ENCODE assay signal across 30 mouse cellular contexts in the genomic region with DNA sequence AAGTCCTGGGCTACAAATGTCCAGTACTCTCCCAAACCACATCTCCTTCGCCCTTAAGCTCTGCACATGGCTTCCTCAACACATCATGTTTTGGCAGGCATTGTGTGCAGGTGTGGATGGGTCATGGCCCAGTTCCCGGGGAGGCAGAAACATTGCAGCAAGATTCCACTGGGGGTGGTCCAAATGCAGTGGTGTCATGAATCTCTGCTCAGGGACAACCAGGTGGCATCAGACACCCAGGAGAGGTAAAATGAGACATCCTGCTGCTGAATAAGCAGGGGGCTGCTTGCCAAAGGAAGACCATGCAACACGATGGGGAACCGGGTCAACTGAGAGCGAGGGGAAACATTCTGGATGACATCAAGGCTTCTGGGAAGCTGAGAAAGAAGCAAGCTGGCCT.
DNase-seq lines count a peak whose midpoint lies in the region; ATAC-seq lines count a peak whose summit lies in the region.
"Had no signal": no experiment of that assay in that cellular context is flagged by ENCODE, and none has a peak within 500 bp of the region (broad histone marks: within the 10 kb centered on the region; RNA-seq: fewer than 3 reads in every experiment).

No protein-coding gene starts in this region.

- peak; percentile 14 for DNase-seq in embryonic facial prominence, embryonic 14.5 days (ENCODE audit: low spot score)
- no peak for DNase-seq in embryonic facial prominence, embryonic 10.5 days (ENCODE audit: low spot score)
- DNase-seq in heart, adult 9 months (ENCODE audit: low spot score in 2 of 2) = peak; percentile 9
- no peak for DNase-seq in heart, postnatal 25 days (ENCODE audit: low spot score)
- DNase-seq in gastrocnemius, adult 18-20 months (ENCODE audit: low spot score) = peak; percentile 40
- peak; percentile 25 for DNase-seq in gastrocnemius, postnatal 25 days
- DNase-seq in embryo, embryonic 10 days (ENCODE audit: low spot score) = no peak
- no peak for DNase-seq in adipocyte (ENCODE audit: low spot score)
- DNase-seq: adrenal gland, postnatal 10 days; cerebellum, adult 9-11 months; forebrain, postnatal 0 days; layer of hippocampus, postnatal 36 days; liver, embryonic 13.5 days; lung, adult 18-20 months; lung, postnatal 4 days; thymus, postnatal 14 days had no signal

- no peaks in the 10 kb centered on the region for H3K9me3 ChIP-seq in embryonic facial prominence, embryonic 14.5 days (ENCODE audit: control insufficient read depth, low read length)
- H3K9me3 ChIP-seq in embryonic facial prominence, embryonic 10.5 days = no peaks in the 10 kb centered on the region
- H3K9me3 ChIP-seq: embryonic facial prominence, embryonic 15.5 days; forebrain, embryonic 12.5 days; hindbrain, embryonic 12.5 days; limb, embryonic 10.5 days; limb, embryonic 15.5 days; liver, embryonic 13.5 days; midbrain, embryonic 12.5 days; stomach, embryonic 15.5 days had no signal

- H3K4me3 ChIP-seq in embryonic facial prominence, embryonic 14.5 days (ENCODE audit: low read depth, low read length) = no peak overlapping the region
- no peak overlapping the region for H3K4me3 ChIP-seq in embryonic facial prominence, embryonic 10.5 days
- H3K4me3 ChIP-seq: embryonic facial prominence, embryonic 15.5 days; forebrain, embryonic 12.5 days; hindbrain, embryonic 12.5 days; limb, embryonic 10.5 days; limb, embryonic 15.5 days; liver, embryonic 13.5 days; megakaryocyte, embryonic 14.5 days; midbrain, embryonic 12.5 days; myocyte; stomach, embryonic 15.5 days had no signal

- no peaks in the 10 kb centered on the region for H3K36me3 ChIP-seq in embryonic facial prominence, embryonic 14.5 days (ENCODE audit: control insufficient read depth, insufficient read depth, low read length)
- no peaks in the 10 kb centered on the region for H3K36me3 ChIP-seq in embryonic facial prominence, embryonic 10.5 days (replicated peaks)
- H3K36me3 ChIP-seq: embryonic facial prominence, embryonic 15.5 days; forebrain, embryonic 12.5 days; hindbrain, embryonic 12.5 days; limb, embryonic 10.5 days; limb, embryonic 15.5 days; liver, embryonic 13.5 days; midbrain, embryonic 12.5 days; stomach, embryonic 15.5 days had no signal

- intact Hi-C loops in heart, postnatal 25 days (cut with DNase I) = no loop called here

- no peak overlapping the region for H3K9ac ChIP-seq in embryonic facial prominence, embryonic 14.5 days (ENCODE audit: low read depth, low read length)
- H3K9ac ChIP-seq: embryonic facial prominence, embryonic 15.5 days; forebrain, embryonic 12.5 days; forebrain, postnatal 0 days; hindbrain, embryonic 12.5 days; limb, embryonic 15.5 days; liver, embryonic 13.5 days; midbrain, embryonic 12.5 days; stomach, embryonic 15.5 days had no signal

- 75% methylated on average over 5 of the region's 5 CpGs for WGBS in embryonic facial prominence, embryonic 14.5 days
- 80% methylated on average over 5 of the region's 5 CpGs for WGBS in embryonic facial prominence, embryonic 10.5 days

- no peaks in the 10 kb centered on the region for H3K4me1 ChIP-seq in embryonic facial prominence, embryonic 14.5 days (ENCODE audit: control insufficient read depth, insufficient read depth, low read length)
- H3K4me1 ChIP-seq in embryonic facial prominence, embryonic 10.5 days = 0 out of 2 replicates have a peak, but pooled peaks cover 4% of the 10 kb centered on the region
- H3K4me1 ChIP-seq: embryonic facial prominence, embryonic 15.5 days; liver, embryonic 13.5 days; megakaryocyte, embryonic 14.5 days; midbrain, embryonic 12.5 days had no signal

- no peaks in the 10 kb centered on the region for H3K27me3 ChIP-seq in embryonic facial prominence, embryonic 14.5 days (replicated peaks; ENCODE audit: control insufficient read depth, insufficient read depth, low read length)
- no peaks in the 10 kb centered on the region for H3K27me3 ChIP-seq in embryonic facial prominence, embryonic 10.5 days (replicated peaks; ENCODE audit: low read depth, poor library complexity, severe bottlenecking)
- H3K27me3 ChIP-seq: CH12.LX; embryonic facial prominence, embryonic 15.5 days; forebrain, embryonic 12.5 days; limb, embryonic 15.5 days; liver, embryonic 13.5 days; megakaryocyte, embryonic 14.5 days; stomach, embryonic 15.5 days had no signal

- no peak for ATAC-seq in embryonic facial prominence, embryonic 14.5 days (ENCODE audit: low read depth)
- ATAC-seq: activated CD4-positive, CD25-positive, alpha-beta regulatory T cell, adult 4 months; forebrain, postnatal 0 days; hindbrain, postnatal 0 days; intestine, embryonic 16.5 days; lung, postnatal 0 days had no signal

- no peak overlapping the region for H3K27ac ChIP-seq in embryonic facial prominence, embryonic 14.5 days (replicated peaks; ENCODE audit: low read depth, low read length)
- H3K27ac ChIP-seq in embryonic facial prominence, embryonic 10.5 days (replicated peaks) = no peak overlapping the region
- H3K27ac ChIP-seq: embryonic facial prominence, embryonic 15.5 days; forebrain, embryonic 12.5 days; hindbrain, embryonic 12.5 days; hindbrain, postnatal 0 days; limb, embryonic 10.5 days; liver, embryonic 13.5 days; midbrain, embryonic 12.5 days; stomach, embryonic 15.5 days had no signal

- H3K4me2 ChIP-seq in embryonic facial prominence, embryonic 14.5 days (ENCODE audit: low read depth, low read length) = no peak overlapping the region
- H3K4me2 ChIP-seq: embryonic facial prominence, embryonic 15.5 days; forebrain, embryonic 12.5 days; hindbrain, embryonic 12.5 days; limb, embryonic 15.5 days; liver, embryonic 13.5 days; midbrain, embryonic 12.5 days; stomach, embryonic 15.5 days had no signal

Comparison
In these comparisons a context has a peak if more than half of its experiments do, and no peak if none do; other contexts are left out.
1. DNase-seq: peak in embryonic facial prominence, embryonic 14.5 days (single experiment), heart, adult 9 months (2 of 2), gastrocnemius, adult 18-20 months (single experiment) and gastrocnemius, postnatal 25 days (single experiment); none in embryonic facial prominence, embryonic 10.5 days (single experiment), heart, postnatal 25 days (single experiment), embryo, embryonic 10 days (single experiment) and adipocyte (single experiment).